Comparison of ENCODE assay signal across 14 mouse cellular contexts in the genomic region with DNA sequence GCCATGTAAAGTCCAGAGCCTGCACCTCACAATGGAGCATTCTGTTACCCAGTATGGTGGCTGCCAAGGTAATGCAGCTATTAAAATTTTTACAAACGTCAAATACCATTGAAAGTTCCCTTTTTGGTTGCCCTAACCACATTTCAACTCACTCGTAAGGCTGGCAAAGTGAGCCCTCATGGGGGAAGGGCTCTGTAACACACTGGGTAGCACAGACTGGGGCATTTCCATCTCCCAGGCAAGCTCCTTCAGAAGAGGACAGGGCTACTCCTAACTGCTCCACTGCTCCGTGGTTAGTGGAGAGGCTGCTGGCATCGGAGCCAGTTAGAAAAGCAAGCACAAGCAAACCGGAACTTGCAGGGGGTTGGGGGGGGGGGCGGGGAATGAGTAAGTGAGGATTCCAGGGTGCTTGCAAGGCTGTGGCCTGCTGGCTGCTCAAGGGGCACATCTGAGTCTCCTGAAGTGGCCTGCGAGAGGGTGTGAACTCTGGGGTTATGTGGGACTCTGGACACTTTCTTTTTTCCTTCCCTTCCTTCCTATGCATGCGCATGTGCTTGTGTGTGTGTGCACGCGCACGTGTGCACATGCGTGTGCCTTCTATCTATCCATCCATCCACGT.
DNase-seq lines count a peak whose midpoint lies in the region; ATAC-seq and TF ChIP-seq lines count a peak whose summit lies in the region.
"Had no signal": no experiment of that assay in that cellular context is flagged by ENCODE, and none has a peak within 500 bp of the region (broad histone marks: within the 10 kb centered on the region; RNA-seq: fewer than 3 reads in every experiment).

No protein-coding gene starts in this region.

- no peaks in the 10 kb centered on the region for H3K9me3 ChIP-seq in kidney, postnatal 0 days (replicated peaks; ENCODE audit: low read length)
- H3K9me3 ChIP-seq in limb, embryonic 13.5 days: no peaks in the 10 kb centered on the region

- POLR2A ChIA-PET in Patski (lab: Charles Lee): no interaction called here

- DNase-seq in kidney, postnatal 0 days (ENCODE audit: low spot score): no peak
- DNase-seq in kidney, adult 11 months: no peak
- DNase-seq in Patski (ENCODE audit: low read depth, low spot score): no peak
- DNase-seq in fibroblast of lung, adult 2 months (ENCODE audit: low read depth): peak; percentile 47
- no peak for DNase-seq in spleen, postnatal 4 days (ENCODE audit: low spot score in 2 of 2)
- DNase-seq in urinary bladder, adult 2 months (ENCODE audit: low spot score): no peak
- DNase-seq: cerebellum, adult 8-10 months; heart, adult 11 months; kidney, adult 18-20 months; liver, postnatal 0 days; right cerebral cortex, postnatal 25 days; thymus, postnatal 14 days had no signal

- in situ Hi-C loops in Patski (cut with MboI; ENCODE audit: low pct_unique_long_range_greater_than_20kb): loop anchor here (25.0 kb wide), 1 partner anchor 472 kb away; no protein-coding TSS in a partner anchor

- no peak for TF ChIP-seq CTCF in kidney, postnatal 0 days (IDR thresholded peaks at IDR 0.05; ENCODE audit: low read depth)
- no peak for TF ChIP-seq CTCF in Patski (IDR thresholded peaks at IDR 0.05)

- no peak overlapping the region for H3K4me2 ChIP-seq in kidney, postnatal 0 days (ENCODE audit: low read length)
- H3K4me2 ChIP-seq in limb, embryonic 13.5 days (replicated peaks): 0 out of 2 replicates have a peak overlapping the region, but pooled peaks have one; percentile 5

- 0 out of 2 replicates have a peak, but pooled peaks have one; percentile 22 for ATAC-seq in kidney, postnatal 0 days (replicated peaks; ENCODE audit: low FRiP score, low read depth)
- peak; percentile 31 for ATAC-seq in Patski
- no peak; the same call in 1 of the 2 replicates for ATAC-seq in limb, embryonic 13.5 days (ENCODE audit: low FRiP score, low read depth)
- no peak for ATAC-seq in frontal cortex, adult (ENCODE audit: low TSS enrichment)
- ATAC-seq: liver, postnatal 0 days had no signal

- CTCF ChIA-PET in Patski (lab: Charles Lee): interaction anchor here (1.2 to 1.6 kb wide), 2 partner anchors 47 to 149 kb away, joined by 3 to 6 read pairs; no protein-coding TSS in a partner anchor

- no peaks in the 10 kb centered on the region for H3K27me3 ChIP-seq in kidney, postnatal 0 days (ENCODE audit: insufficient read depth, low read length)
- no peaks in the 10 kb centered on the region for H3K27me3 ChIP-seq in Patski
- H3K27me3 ChIP-seq in limb, embryonic 13.5 days: 0 out of 2 replicates have a peak, but pooled peaks cover 3% of the 10 kb centered on the region

- WGBS in kidney, postnatal 0 days: 58% methylated on average over 12 of the region's 13 CpGs
- WGBS in limb, embryonic 13.5 days: 47% methylated on average over 13 of the region's 13 CpGs

- H3K27ac ChIP-seq in kidney, postnatal 0 days: no peak overlapping the region
- peak overlapping the region; percentile 83; the same call in 1 of the 2 replicates for H3K27ac ChIP-seq in limb, embryonic 13.5 days

- no peak overlapping the region for H3K9ac ChIP-seq in kidney, postnatal 0 days (ENCODE audit: low read depth, low read length)
- 0 out of 2 replicates have a peak overlapping the region, but pooled peaks have one; percentile 14 for H3K9ac ChIP-seq in limb, embryonic 13.5 days
- H3K9ac ChIP-seq: liver, postnatal 0 days had no signal

- H3K4me1 ChIP-seq in kidney, postnatal 0 days (replicated peaks; ENCODE audit: insufficient read depth, low read length): peaks cover 6% of the 10 kb centered on the region; the same call in 1 of the 2 replicates
- peaks cover 52% of the 10 kb centered on the region for H3K4me1 ChIP-seq in limb, embryonic 13.5 days

- H3K4me3 ChIP-seq in kidney, postnatal 0 days (replicated peaks; ENCODE audit: low read depth, low read length): no peak overlapping the region
- H3K4me3 ChIP-seq in limb, embryonic 13.5 days: no peak overlapping the region

- H3K36me3 ChIP-seq in kidney, postnatal 0 days (ENCODE audit: insufficient read depth, low read length): no peaks in the 10 kb centered on the region
- no peaks in the 10 kb centered on the region for H3K36me3 ChIP-seq in limb, embryonic 13.5 days

Comparison
In these comparisons a context has a peak if more than half of its experiments do, and no peak if none do; other contexts are left out.
1. ATAC-seq: peak in kidney, postnatal 0 days (single experiment) and Patski (single experiment); none in limb, embryonic 13.5 days (single experiment) and frontal cortex, adult (single experiment).